Mouse (Mus musculus) adrenal gland, postnatal 25 days (tissue): ENCODE measurements around the gene Gm10644. TPM values are rescaled to one million over a fixed set of nuclear protein-coding genes. Genes with fewer than 3 reads are reported as not detected.

Experiments
- DNase-seq: peaks from one replicate; pipeline ENCODE4 v3.0.0; 2021; ENCODE audit warnings: mixed read lengths
- total RNA-seq: library from RNA; stranded (reverse); gene quantifications from 2 replicates; pipeline ENCODE4 v1.2.3, GENCODE M21; 2021

Gene Gm10644
- total RNA-seq, 1 experiment from 2014 or later = 3.2 TPM

DNA sequence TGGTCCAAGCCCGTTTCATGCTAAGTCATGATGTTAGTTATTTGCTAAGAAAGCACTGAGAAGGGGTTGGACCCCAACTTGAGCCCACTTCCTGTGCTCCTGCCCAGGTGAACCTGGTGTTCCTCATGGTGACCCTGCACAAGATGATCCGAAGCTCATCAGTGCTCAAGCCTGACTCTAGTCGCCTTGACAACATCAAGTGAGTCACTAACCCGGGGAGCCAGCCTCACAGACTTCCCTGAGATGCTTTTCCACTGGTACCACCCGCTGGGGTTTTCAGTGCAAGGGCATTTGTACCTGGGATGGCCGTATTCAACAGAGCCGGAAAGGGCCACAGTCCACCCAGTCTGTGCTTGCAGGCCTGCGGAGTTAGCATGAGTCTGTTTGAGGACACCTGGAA is 19.6 kb downstream of the Gm10644 start:
- no peak for DNase-seq

DNA sequence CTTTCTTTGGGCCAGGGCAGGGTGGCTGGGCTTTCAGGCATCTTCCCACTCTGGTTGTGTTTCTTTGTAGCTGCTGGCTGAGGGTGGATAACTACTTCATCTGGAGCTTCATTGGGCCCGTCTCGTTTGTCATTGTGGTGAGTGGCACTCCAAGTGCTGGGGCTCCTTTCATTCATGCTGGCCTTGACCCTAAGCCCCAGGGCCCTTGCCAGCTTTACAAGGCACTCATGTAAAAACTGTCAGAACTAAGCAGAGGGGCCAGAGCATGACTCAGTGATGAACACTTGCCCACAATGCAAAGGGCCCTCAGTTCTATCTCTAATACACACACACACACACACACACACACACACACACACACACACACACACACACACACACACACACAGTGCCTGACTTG is 20.0 kb downstream of the Gm10644 start:
- DNase-seq = peak; percentile 38

DNA sequence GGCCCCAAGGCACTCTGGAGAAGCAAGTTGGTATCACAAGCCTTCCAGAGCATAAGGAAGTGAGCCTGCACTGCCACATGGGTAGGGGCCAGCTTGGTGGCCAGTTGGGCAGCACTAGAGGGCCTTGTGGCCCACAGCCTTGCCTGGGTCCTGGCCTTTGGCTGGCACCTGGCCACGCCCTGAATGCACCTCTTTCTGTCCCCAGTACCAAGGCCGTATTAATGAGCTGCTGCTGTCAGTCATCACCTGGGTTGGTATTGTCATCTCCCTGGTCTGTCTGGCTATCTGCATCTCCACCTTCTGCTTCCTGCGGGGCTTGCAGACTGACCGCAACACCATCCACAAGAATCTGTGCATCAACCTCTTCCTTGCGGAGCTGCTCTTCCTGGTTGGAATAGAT is 20.8 kb downstream of the Gm10644 start:
- DNase-seq = no peak

DNA sequence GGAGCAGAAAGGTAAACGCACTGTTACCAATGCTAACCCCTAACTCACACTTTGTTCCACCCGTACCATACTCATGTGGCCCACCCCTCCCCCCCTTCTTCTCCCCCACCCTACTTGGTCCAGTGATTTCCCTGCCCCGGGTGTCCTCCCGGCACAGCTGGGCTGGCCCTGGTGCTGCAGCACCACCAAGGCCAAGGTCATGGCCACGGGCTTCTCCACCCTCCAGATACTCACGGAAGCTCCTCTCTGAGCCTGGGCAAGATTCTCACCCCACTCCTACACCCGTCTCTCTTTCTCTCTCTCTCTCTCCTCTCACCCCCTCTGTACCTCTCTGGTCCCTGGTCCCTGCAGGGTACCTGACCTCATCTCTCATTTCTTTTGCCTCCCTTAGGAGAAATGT is 28.7 kb downstream of the Gm10644 start:
- DNase-seq = peak; percentile 73

DNA sequence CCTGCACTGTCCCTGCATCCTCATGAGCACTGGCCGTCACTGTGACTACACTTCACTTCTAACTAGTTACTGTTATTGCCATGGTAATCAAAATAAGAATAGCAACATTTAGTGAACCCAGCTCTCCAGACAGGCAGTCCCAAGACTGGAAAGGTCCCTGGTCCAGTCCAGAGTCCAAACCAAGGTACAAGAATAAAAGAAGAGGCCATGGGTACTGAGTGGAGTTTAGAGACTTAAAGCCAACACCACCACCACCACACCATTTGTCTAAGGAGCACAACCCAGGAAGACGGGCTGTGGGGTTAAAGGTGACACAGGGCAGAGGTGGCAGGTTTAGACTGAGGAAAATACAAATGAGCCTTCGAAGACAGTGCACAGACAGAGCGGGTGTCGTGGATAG is 30.4 kb downstream of the Gm10644 start:
- DNase-seq = no peak

DNA sequence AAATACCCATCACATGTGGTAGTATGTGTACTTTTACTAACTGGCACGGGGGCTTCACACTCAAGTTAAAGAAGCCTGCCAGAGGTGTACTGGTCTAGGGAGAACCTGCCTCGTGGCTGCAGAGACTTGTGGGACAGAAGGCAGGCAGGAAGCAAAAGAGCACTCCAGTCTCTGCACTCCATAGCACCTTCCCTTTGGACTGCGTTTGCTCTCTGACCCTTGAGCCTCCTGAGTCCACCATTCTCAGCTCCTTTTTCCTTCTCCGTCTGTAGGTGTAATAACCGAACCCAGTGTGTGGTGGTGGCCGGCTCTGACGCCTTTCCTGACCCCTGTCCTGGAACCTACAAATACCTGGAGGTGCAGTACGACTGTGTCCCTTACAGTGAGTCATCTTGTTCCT is 32.3 kb downstream of the Gm10644 start:
- DNase-seq = no peak

DNA sequence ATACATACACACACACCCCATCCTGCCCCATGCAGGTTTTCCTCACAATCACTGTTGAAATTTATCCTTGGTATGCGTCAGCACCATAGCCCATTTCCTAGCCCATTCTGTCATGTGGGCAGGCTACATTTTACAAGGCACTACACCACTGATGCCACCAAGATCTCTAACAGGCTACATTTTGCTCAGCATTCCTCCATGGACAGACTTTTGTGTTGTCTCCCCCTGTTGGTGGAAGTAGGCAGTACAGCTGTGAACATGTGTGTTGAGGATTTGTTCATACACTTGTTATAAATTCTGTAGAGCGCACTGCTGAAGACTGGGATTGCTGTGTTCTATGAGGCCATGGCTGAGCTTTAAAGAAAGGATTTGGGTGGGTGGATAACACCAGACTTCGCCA is 33.4 kb downstream of the Gm10644 start:
- DNase-seq = peak; percentile 77

DNA sequence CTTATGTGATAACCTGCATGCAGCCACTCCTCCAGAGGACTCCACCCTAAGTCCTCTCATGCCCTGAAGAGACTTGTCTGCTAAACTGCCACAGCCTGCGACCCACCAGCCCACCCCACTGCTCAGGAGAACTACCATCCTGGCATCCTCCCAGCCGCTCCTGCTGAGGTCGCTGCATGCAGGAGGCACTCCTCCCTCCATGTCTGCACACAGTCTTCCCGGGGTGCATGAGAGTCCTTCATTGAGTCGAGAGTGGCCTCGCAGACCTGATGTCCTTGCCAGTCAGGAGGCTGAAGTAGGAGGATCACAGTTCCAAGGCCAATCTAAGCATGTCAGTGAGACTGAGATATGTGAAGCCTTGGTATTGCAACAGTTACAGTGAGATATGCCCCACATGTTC is 37.4 kb downstream of the Gm10644 start:
- DNase-seq = peak; percentile 46

DNA sequence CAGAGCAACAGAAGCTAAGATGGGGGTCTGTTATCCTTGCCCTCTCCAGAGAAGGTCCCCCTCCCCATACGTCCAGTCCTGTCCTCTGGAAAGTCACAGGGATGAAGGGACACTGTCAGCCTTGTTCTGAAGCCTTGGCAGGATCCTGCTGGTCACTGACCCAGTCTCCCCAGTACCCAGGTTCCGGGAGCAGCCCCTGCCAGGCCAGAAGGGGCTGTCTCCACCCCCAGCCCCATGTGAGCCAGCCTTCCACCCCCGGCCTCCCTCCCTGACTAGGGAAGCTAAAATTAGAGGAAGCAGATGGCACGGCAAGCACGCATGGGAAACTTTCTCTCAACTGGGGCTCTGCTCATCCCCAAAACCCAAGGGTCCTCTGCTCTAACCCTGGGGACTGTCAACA is 39.0 kb downstream of the Gm10644 start:
- DNase-seq = no peak

DNA sequence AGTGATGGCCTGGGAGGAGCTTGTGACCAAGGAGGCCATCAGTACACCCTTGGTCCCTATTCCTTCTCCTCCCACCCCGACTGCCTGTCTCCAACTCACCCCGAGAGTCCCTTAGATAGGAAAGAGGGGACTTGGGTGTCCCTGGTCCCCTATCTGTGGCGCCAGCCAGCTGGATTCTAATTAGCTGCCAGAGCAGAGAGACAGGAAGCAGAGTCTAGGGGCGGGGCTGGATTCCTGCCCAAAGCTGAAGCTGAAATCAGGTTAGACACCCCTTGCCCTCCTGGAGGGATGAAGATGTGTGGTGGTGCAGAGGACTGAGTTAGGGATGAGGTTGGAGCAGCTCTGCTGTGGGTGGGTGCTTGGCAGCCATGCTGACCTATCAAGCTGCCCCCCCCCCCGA is 40.1 kb downstream of the Gm10644 start:
- no peak for DNase-seq

DNA sequence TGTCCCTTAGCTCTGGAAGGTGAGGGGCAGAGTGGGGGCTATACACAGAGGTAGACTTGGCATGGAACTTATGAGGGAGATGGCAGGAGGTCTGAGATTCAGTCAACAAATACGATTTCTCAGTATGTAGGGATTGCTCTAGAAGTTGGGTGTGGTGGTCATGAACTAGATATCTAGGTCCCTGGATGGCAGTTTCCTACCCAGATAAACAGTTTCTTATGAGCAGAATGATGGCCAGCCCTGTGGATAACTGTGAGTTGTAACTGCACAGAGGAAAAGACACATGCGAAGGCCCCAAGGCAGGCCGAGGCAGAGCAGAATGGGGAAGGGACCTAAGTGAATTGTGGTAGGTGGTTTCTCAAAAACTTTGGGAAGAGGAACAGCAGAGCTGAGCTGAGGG is 40.8 kb downstream of the Gm10644 start:
- DNase-seq = no peak

DNA sequence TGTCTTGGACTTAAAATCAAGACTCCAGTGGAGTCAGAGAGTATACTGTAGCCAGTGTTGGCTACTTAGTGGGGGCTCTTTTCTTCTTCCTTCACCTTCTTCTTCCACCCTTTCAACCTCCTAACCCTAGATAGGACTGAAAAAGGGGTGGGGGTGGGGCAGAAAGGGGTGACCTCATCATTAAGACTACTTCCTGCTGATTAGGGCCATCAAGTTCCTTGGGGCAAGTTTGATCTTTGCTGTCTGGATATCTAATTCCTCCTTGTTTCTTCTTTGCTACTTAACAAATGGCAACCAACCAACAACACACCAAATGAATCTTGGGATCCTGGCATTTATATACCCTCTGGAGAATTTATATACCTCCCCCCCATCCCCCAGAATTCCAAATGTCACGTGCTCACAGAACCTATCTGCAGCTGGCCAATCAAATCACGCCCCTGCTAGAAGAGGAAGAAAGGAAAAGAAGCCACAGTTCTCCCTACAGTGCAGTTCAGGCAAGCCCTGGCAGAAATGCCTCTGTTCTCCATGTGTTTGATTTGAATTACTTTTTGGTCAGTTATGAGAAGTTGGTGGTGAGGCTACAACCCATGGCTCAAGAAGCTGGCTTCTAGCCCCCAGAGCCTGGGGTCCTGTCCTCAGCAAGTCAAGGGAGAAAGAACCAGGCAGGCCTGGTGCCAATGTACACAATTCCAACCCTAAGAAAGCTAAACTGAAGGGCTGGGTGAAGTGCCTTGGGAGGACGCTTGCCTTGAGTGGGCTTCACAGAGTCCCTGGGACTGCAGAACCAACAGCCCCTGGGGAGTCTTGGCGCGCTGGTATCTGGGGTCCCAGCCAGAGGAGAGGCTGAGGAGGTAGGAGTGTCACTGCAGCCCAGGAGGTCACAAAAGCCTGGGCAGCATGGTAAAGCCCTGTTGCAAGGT is 42.9 kb downstream of the Gm10644 start:
- DNase-seq = no peak

DNA sequence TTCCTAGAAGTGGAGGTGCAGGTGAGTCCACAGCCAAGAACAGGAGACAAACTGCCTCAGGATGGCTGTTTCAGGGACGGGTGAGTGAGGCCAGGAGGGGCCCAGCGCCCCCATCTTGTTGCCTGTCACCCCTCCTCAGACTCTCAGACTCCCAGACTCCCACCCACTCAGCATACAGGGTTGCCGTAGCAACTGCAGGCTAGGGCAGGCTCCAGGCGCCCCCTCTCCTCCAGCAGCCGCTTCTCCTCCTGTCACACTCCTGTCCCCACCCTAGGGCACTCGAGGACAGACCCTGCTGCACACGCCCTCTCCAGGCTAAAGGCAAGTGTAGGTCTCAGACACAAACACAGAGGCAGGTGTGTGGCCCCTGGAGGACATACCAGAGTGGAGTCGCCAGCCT is 45.7 kb downstream of the Gm10644 start:
- no peak for DNase-seq

DNA sequence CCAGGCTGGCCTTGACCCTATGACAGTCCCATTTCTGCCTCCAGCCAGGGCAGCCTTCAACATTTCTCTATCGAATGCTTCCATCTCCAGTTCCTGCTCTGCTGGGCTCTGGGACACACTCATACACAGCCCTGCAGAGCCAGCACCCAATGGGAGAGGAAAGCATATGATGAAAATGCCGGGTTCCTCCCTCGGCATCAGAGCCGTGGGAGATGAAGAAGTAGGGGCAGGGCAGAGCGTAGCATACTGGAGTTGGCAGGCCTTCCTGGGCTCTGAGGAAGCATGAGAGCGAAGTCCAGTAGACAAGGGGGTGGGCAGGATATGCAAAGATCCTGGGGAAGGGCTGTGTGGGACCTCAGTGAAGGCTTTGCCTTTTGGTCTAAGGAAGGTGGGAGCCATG is 46.4 kb downstream of the Gm10644 start:
- DNase-seq = no peak

DNA sequence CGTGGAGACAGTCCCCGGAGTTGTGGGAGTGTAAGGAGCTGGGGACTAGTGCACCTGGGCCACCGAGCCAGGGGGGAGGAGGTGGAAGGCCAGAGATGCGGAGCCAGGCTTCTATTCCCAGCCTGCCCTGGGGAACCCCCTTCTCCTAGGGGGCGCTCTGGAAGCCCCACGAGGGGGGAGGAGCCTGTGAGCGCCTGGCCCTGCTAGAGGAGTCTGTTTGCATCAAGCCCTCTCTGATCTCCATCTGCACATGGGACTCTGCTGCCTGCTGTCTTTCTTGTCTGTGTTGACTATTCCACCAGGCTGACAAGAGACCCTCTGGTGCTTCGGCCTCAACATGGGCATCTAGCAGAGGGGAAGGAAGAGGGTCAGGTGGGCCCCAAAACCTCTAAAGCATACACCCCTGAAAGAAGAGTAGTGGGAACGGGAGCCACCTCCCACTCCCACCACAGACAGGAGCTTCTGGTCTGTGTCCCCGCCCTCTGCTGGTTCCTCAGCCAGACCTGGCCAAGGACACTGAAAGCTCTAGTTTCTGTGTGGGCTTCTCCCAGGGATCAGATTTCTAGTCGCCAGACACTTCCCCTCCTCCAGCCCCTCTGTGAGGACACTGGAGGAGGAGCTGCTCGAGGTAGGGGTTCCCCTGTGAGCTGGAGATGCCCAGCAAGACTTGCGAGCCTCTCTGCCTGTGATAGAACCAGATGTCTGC is 51.9 kb downstream of the Gm10644 start:
- peak; percentile 42 for DNase-seq

DNA sequence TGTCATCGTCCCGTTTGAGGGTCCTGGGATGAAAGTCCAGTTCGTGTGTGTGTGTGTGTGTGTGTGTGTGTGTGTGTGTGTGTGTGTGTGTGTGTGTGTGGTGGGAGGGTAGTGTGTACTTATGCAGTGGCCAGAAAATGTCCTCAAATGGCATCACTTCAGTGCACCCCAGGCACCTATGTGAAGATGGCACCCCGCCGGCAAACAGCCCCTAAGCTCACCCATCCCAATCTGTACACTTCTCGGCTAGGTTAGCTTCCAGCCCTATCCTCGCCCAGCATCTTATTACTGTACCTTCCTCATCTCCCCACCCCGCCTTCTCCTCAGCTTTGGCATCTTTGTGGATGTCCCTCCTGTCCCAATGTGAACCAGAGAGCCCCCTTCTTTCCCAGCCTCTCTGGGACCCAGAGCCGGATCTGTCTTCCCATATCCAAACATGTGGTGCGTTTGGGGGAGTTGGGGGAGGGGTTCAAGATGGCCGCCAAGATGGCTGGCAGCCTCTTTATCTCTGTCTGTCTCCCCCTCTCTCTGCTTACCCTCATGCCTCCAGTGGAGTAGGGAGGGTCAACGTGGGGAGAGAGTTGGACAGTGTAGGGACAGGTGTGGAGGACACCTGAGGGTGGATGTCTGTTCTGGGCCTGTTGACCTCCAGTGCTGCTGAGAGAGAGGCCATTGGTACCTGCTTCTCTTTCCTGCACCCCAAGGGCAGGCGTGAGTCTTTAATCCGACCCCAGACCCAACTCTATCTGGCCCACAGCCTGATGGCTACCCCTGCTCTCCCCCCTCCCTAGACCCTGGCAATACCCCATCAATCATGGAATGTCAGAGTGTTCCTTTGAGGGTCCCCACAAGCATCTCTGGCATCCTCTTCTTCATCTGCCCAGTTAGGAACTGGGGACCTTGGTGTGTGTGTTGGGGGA is 53.2 kb downstream of the Gm10644 start:
- DNase-seq = no peak

DNA sequence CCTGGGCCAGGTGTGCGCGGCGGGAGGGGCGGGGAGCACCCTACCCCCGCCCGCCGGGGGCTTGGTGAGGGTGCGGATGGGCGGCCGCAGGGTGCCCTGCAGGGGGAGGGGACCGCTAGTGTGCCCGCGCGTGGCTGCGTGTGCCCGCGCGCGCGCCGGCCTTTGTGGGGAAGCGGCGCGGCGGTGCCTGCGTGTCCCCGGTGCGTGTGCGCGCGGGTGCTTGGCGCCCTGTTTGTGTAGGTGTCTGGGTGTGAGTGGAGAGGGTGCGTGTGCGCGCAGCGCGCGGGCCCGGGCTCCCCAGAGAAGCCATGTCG is 54.1 kb downstream of the Gm10644 start:
- no peak for DNase-seq

DNA sequence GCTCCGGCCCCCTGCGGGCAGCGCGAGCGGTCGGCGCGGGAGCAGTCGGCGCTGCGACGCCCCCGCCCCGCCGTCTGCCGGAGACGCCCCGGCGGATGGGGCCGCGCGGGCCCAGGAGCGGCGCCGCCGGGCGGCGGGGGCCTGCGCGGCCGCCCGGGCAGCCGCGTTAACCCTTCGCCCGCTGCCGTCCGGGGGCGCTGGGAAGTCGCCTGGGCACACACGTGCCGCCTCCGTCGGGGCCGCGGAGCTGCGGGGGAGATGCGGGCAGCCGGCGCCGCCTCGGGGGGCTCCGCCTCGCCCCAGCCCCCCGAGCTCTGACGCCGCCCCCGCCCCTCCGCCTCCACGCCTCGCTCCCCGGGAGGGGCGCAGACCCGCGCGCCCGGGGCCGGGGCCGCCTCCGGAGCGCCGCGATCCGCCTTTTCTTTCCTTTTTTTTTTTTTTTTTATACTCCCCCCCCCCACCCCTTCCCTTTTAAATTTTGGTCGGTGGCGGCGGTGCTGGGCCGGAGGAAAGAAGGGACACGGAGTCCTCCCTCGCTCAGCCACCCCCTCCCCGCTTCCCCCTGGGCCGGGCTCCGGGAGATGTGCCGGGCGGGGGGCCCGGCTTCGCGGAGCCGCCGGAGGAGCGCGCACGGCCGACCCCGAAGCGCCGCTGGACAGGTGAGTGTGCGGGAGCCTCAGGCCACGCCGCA is 54.6 kb downstream of the Gm10644 start:
- DNase-seq = peak; percentile 43

DNA sequence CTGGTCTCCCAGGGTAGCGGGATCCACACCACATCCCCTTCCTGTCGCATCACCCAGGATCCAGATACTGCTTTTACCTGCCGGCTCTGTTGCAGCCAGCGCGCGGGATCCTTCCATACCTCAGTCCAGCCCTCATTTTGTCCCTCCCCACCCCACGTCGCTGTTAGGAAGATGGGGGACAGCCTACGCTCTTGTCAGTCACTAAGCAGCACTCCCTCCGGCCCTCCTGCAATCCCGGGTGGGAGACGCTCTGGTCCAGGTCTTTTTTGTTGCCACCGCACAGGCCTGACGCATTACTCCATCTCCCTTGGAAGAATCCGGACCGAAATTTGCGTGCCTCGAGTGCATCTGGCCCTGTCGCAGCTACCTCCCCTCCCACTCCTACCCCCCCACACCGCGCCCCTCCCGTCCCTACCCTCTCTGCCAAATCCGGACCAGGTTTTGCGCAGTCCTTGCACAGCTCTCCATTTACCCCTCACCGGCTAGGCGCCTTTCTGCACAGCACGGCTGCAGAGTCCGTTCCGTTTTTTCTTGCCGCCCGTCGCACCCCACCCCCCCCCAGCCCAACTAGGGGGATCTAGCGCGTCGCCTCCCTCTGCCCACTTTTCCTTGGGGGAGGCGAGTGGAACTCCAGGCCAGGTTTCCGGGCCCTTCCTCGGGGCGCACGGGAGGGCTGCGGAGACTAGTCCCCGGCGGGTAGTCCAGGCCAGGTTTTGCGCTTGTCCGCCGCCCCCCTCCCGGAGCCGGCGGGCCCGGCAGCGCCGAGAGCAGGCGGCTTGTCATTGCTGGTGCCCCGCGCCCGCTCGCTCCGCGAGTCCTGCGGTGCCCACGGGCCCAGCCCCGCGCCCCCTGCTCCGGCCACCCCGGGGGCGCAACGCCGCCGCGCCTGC is 55.4 kb downstream of the Gm10644 start, which contains the start of gene Adgrl1:
Gene Adgrl1, plus strand, starts transcription at position 743 of the 890 bp plus-strand sequence.
- peak; percentile 91 for DNase-seq

DNA sequence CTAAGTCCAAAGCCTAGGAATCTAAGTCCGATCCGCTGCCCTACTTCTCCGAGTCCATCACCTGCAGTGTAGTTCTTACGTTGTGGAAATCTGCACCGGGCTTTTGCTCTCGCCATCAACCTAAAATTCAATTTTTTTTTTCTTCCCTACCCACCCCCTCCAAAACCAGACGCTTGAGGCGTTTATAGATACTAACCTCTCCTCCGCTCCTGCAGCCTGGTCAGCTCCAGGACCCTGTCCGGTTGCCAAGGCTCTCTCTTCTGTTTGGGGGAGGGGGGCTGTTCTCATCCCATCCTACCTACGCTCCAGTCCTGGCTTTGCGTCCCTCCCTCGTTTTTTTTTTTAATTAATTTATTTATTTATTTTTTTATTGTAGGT is 56.0 kb downstream of the Gm10644 start:
- DNase-seq = peak; percentile 51

DNA sequence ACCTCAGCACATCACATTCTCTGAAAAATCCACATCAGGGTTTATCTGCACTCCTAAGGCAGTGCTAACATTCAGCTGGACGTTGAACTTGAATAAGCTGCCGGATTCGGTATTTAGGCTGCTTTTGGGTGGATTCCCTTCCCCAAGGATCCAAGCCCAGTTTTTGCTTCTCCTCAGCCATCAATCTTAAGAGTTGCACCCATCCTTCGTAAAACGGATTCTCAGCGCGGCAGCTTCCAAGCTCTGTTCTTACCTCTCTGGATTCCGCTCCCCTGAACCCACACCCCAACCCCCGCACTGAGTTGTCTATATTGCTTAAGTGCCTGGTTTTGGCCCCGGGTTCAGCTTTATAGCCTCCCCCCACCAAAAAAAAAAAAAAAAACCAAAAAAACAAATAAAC is 56.5 kb downstream of the Gm10644 start:
- DNase-seq = no peak
